Mouse (Mus musculus): ENCODE data around the gene Trpv5. TPM values are rescaled to one million over a fixed set of nuclear protein-coding genes. Genes with fewer than 3 reads are reported as not detected.

The Trpv5 gene
- total RNA-seq (2015; ENCODE audit: low replicate concordance), result 1.1 and 4.2 TPM in 2 replicates
- total RNA-seq (2017; ENCODE audit: low replicate concordance), result 1.9 and 2.6 TPM in 2 replicates

GRCm38 (mm10) chr6:41680669-41681068 lies at the start of gene Trpv5:
Gene Trpv5, minus strand, starts transcription at chr6:41680769.
- no peak for ATAC-seq (replicated peaks; ENCODE audit: low FRiP score, poor library complexity, severe bottlenecking)

DNA sequence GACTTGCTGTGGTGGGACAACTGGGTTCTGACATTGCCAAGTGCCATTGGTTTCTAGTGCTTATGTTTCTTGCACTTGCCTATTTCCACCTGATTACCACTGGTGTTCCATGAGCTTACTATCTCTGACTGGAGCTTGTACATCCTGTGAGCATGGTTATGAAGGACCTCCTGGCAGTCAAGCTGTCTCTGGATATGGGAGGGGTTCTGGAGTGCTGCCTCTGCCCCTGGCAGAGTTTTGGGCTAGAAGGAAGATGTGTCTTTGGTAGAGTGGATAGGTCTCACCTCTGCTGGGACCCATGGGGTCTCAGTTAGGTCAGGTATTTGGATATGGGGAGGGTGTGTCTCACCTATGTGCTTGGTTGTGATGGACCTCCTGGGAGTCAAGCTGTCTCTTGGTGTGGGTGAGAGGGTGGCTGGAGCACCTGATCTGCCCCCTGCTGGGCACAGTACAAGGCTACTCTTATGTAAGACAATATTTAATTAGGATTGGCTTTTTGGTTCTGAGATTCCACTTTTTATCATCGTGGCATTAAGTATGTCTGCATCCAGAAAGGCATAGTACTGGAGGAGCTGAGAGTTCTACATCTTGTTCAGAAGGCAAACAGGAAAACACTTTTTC lies 47.5 kb upstream of the Trpv5 start:
- peak; percentile 98 for ATAC-seq (replicated peaks; ENCODE audit: low FRiP score, poor library complexity, severe bottlenecking)

GRCm38 (mm10) chr6:41721430-41721829 lies 40.9 kb upstream of the Trpv5 start:
- ATAC-seq (replicated peaks; ENCODE audit: low FRiP score, poor library complexity, severe bottlenecking), result no peak

- ATAC-seq (replicated peaks; ENCODE audit: low FRiP score, poor library complexity, severe bottlenecking), result no peak
Observed at GRCm38 (mm10) chr6:41710281-41710680, 29.7 kb upstream of the Trpv5 start.

- peak; percentile 73 for ATAC-seq (replicated peaks; ENCODE audit: low FRiP score, poor library complexity, severe bottlenecking)
Observed at GRCm38 (mm10) chr6:41706275-41706674, 25.7 kb upstream of the Trpv5 start.

- ATAC-seq (replicated peaks; ENCODE audit: low FRiP score, poor library complexity, severe bottlenecking), result peak; percentile 75
Observed at GRCm38 (mm10) chr6:41704123-41704522, 23.6 kb upstream of the Trpv5 start, which contains the start of gene Kel. Gene Kel, minus strand, starts transcription at chr6:41704339.

DNA sequence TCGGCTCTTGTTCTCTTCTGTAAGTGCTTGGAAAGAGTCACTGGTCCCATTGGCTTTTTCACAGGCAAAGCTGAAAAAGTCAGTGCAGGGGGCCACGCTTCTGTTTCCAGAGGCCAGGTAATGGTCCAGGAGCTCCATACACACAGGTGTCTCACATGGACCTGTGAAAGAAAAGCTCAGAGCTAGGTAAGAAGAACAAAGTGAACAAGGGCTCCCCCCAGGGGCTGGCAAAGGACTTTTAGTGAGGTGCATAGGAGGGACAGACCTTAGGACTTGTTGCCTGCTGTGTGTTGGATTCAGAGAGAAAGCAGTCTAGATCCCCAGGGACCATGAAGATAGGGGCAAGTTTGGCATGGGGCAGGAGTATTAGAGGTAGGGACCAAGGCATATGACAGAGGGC lies 22.4 kb upstream of the Trpv5 start:
- ATAC-seq (replicated peaks; ENCODE audit: low FRiP score, poor library complexity, severe bottlenecking), result peak; percentile 58

GRCm38 (mm10) chr6:41701245-41701644 lies 20.7 kb upstream of the Trpv5 start:
- no peak for ATAC-seq (replicated peaks; ENCODE audit: low FRiP score, poor library complexity, severe bottlenecking)

DNA sequence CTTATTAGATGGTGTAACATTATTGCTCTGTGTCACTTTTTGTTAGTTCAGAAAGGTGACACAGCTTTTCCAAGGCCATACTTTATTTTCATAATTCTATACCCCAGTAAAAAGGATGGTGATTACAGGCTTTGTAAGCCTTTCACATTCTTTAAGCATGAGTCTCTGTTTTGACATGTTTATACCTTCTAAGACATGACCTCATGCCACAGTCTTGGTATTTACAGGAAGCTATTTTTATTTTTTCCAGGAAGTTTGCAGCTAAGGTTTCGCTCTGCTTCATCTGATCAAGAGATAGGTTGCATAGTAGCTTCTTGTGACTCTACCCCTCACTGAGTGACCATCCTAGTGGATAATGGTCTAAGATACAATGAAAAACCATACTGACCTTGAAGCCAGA lies 13.8 kb upstream of the Trpv5 start:
- ATAC-seq (replicated peaks; ENCODE audit: low FRiP score, poor library complexity, severe bottlenecking), result no peak

DNA sequence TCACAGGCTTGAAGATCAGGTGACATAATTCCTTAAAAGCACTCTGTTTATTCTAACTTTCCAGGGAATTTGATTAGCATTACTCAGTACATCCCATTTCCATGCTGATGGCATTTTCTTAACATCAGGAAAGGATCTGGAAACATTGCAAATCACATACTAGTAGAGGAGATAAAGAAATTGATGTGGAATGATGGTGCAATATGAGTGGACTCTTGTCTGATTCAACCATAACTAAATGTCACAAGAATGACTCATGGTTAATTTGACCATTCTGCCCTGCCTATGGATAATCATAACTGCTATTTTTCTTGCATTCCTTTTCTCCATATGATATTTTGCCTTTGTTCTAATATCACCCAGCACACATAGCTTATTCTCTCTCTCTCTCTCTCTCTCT lies 11.6 kb upstream of the Trpv5 start:
- ATAC-seq (replicated peaks; ENCODE audit: low FRiP score, poor library complexity, severe bottlenecking), result no peak

- no peak for ATAC-seq (replicated peaks; ENCODE audit: low FRiP score, poor library complexity, severe bottlenecking)
Observed at GRCm38 (mm10) chr6:41685596-41685995, 5.0 kb upstream of the Trpv5 start.

DNA sequence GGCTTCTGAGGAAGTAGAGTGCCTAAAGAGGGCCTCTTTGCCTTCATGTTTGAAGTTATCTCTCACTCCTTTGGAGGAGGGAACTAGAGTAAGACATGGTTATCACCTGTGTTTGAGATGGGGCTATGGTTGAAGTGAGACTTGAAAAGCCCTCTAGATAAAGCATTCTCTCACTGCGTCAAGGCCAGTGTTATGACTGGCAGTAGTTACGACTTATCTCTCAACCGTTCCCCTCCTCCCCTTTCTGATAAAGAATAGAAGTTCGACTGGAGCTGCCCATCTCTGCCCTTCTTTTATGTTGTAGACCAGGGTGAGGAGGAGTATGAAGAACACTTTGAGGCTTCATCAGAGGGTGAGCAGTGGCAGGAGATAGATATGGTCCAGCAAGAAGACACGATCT lies 4.3 kb upstream of the Trpv5 start:
- 0 out of 2 replicates have a peak, but pooled peaks have one; percentile 11 for ATAC-seq (replicated peaks; ENCODE audit: low FRiP score, poor library complexity, severe bottlenecking)

DNA sequence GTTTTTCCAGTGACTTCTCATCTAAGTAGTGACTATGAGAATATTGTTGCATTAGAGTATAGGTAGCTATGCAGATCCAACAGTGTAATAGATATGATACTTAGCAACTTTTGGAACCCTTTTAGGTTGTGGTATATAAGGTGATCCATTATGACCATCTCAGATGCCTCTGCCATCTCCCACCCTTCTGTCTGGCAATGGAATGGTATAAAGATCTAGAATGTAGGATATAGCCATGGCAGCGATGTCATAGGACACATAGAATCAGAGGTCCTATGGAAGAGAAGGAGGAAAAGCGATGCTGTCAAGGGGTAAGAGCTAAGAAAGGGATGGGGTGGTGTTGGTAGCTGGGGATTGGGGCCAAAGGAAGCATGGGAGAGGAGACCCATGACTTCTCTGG lies 3.6 kb upstream of the Trpv5 start, which contains the start of gene Llcfc1:
Gene Llcfc1 (plus strand): TSS at position 301 of the 400 bp plus-strand sequence.
- ATAC-seq (replicated peaks; ENCODE audit: low FRiP score, poor library complexity, severe bottlenecking), result no peak

- ATAC-seq (replicated peaks; ENCODE audit: low FRiP score, poor library complexity, severe bottlenecking), result no peak
Observed at GRCm38 (mm10) chr6:41681656-41682055, 1.1 kb upstream of the Trpv5 start.

DNA sequence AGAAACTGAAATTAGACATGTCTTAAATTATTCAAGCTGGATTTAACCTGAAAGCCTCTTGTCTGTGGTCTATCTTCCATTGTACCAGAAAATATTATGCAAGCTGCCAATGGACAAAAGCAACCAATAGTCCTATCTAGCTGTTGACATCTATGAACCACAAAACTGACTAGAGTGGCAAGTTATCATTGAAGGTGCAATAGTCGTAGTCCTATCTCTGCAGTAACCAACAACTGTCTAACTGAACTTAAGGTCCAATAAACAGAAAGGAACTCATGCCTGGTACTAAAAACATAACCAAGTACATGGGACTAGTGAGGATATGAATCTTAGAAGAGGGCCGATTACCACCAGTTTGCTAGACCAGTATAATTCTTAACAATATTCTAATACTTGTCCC lies 4.0 kb downstream of the Trpv5 start:
- ATAC-seq (replicated peaks; ENCODE audit: low FRiP score, poor library complexity, severe bottlenecking), result no peak

GRCm38 (mm10) chr6:41662320-41662719 lies 18.2 kb downstream of the Trpv5 start:
- no peak for ATAC-seq (replicated peaks; ENCODE audit: low FRiP score, poor library complexity, severe bottlenecking)

GRCm38 (mm10) chr6:41658487-41658886 lies 22.1 kb downstream of the Trpv5 start:
- no peak for ATAC-seq (replicated peaks; ENCODE audit: low FRiP score, poor library complexity, severe bottlenecking)

DNA sequence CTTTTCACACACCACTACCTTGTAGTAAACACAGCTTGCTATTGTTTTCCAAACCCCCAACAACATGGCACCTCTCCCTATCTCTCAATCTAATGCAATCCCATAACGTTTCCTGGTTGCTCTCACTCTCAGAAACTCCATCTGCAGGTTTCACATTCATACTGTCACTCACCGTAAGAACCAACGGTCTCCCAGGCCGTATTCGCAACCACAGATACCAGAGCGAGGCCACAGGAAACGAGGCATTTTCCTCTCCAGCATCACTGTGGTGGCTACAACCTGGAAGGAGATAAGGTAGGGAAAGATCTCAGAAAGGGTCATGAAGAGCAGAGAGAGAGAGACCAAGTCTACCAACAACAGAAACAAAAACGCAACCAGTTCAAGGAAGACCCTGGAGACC lies 25.9 kb downstream of the Trpv5 start:
- ATAC-seq (replicated peaks; ENCODE audit: low FRiP score, poor library complexity, severe bottlenecking), result no peak

GRCm38 (mm10) chr6:41653173-41653572 lies 27.4 kb downstream of the Trpv5 start:
- ATAC-seq (replicated peaks; ENCODE audit: low FRiP score, poor library complexity, severe bottlenecking), result no peak

DNA sequence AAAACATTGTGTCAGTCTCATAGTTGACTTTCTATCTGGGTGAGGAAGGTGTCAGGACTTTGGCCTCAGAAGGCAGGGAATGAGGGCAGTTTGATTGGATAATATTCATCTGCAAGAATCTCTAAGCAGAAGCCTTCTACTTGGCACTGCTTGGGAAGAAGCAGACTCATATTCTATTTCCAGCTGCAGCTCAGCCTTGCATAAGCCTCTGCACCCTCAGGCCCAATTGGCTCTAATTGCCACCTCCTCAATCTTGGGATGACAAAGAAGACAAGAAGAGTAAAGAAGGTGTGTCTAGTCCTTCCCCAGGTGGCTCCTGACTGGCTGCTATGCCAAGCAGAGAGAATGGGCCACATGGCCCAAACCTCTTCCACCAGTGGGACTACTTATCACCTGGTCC lies 33.9 kb downstream of the Trpv5 start:
- no peak for ATAC-seq (replicated peaks; ENCODE audit: low FRiP score, poor library complexity, severe bottlenecking)

GRCm38 (mm10) chr6:41646220-41646619 lies 34.3 kb downstream of the Trpv5 start:
- ATAC-seq (replicated peaks; ENCODE audit: low FRiP score, poor library complexity, severe bottlenecking), result no peak

DNA sequence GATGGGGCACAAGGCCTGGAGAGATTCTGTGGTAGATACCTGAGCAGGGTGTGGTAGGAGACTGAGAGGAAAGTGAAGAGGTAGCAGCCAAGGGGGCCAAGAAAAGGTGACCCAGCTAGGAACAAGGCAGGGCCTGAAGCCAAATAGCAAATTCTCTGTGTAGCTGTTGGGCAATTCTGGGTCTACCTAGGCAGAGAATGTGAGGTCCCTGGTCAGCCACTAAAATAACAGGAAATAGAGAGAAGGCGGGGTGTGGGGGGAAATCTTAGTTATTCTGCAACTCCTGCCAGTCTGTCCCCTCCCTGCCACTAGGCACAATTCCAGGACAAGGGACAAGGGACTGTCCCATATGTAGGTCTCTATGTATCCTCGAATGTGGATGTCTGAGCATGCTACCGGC lies 37.3 kb downstream of the Trpv5 start:
- no peak for ATAC-seq (replicated peaks; ENCODE audit: low FRiP score, poor library complexity, severe bottlenecking)

Data from erythroid progenitor cell, adult 5-6 weeks (primary cell).